Mouse (Mus musculus): ENCODE measurements at regions not wholly inside any gene's neighbourhood (a gene's known extent, or its start where the extent isn't known, plus 50 kb on each side); places are given as distances from the start of the nearest gene placed in this dataset.
A peak's percentile ranks its signal among the peaks of the same experiment; 100 is the strongest.

- 73% methylated on average over 9 of the region's 9 CpGs for WGBS
Observed at GRCm38 (mm10) chr9:61595170-61595967, 223.2 kb downstream of the Tle3 start.

GRCm38 (mm10) chr9:61593991-61594390 lies 221.8 kb downstream of the Tle3 start:
- peak; percentile 35 for DNase-seq (ENCODE audit: low spot score, missing footprints)

More at GRCm38 (mm10) chr9:61595170-61595967, 223.2 kb downstream of the Tle3 start:
- Histone ChIP-seq H3K27ac (ENCODE audit: low read depth, low read length) (no peak overlapping the region), H3K36me3 (ENCODE audit: control insufficient read depth, insufficient read depth, low read length) (no peaks in the 10 kb centered on the region), H3K27me3 (ENCODE audit: control insufficient read depth, insufficient read depth, low read length) (no peaks in the 10 kb centered on the region), H3K9ac (ENCODE audit: low read length) (no peak overlapping the region), H3K4me1 (ENCODE audit: control insufficient read depth, insufficient read depth, low read length) (peaks cover 5% of the 10 kb centered on the region; the same call in 1 of the 2 replicates), H3K4me3 (ENCODE audit: low read depth, low read length) (no peak overlapping the region), H3K4me2 (no peak overlapping the region), H3K9me3 (ENCODE audit: control insufficient read depth, low read length) (no peaks in the 10 kb centered on the region)
- DNase-seq (ENCODE audit: low spot score, missing footprints) (peak; percentile 71), ATAC-seq (ENCODE audit: low FRiP score) (no peak)

GRCm38 (mm10) chr9:61589727-61590299 lies 217.6 kb downstream of the Tle3 start:
- ATAC-seq (ENCODE audit: low FRiP score) (no peak), DNase-seq (ENCODE audit: low spot score, missing footprints) (peak; percentile 59)
- whole genome bisulfite sequencing: 91% methylated on average over 10 of the region's 10 CpGs
- Histone ChIP-seq H3K9ac (ENCODE audit: low read length) (no peak overlapping the region), H3K27me3 (ENCODE audit: control insufficient read depth, insufficient read depth, low read length) (no peaks in the 10 kb centered on the region), H3K4me1 (ENCODE audit: control insufficient read depth, insufficient read depth, low read length) (no peaks in the 10 kb centered on the region), H3K4me3 (ENCODE audit: low read depth, low read length) (no peak overlapping the region), H3K27ac (ENCODE audit: low read depth, low read length) (no peak overlapping the region), H3K9me3 (ENCODE audit: control insufficient read depth, low read length) (no peaks in the 10 kb centered on the region), H3K4me2 (no peak overlapping the region), H3K36me3 (ENCODE audit: control insufficient read depth, insufficient read depth, low read length) (no peaks in the 10 kb centered on the region)

More at GRCm38 (mm10) chr9:61593991-61594390, 221.8 kb downstream of the Tle3 start:
- no peak for ATAC-seq (ENCODE audit: low FRiP score)
- Histone ChIP-seq H3K4me3 (ENCODE audit: low read depth, low read length) (no peak overlapping the region), H3K36me3 (ENCODE audit: control insufficient read depth, insufficient read depth, low read length) (no peaks in the 10 kb centered on the region), H3K4me2 (no peak overlapping the region), H3K9ac (ENCODE audit: low read length) (no peak overlapping the region), H3K27ac (ENCODE audit: low read depth, low read length) (no peak overlapping the region), H3K4me1 (ENCODE audit: control insufficient read depth, insufficient read depth, low read length) (peaks cover 5% of the 10 kb centered on the region; the same call in 1 of the 2 replicates), H3K27me3 (ENCODE audit: control insufficient read depth, insufficient read depth, low read length) (no peaks in the 10 kb centered on the region), H3K9me3 (ENCODE audit: control insufficient read depth, low read length) (no peaks in the 10 kb centered on the region)
- WGBS: 86% methylated on average over 6 of the region's 6 CpGs

- no peaks in the 10 kb centered on the region for H3K4me1 ChIP-seq (ENCODE audit: control insufficient read depth, insufficient read depth, low read length)
- DNase-seq (ENCODE audit: low spot score, missing footprints): peak; percentile 79
- no peaks in the 10 kb centered on the region for H3K9me3 ChIP-seq (ENCODE audit: control insufficient read depth, low read length)
- H3K9ac ChIP-seq (ENCODE audit: low read length): no peak overlapping the region
- H3K27ac ChIP-seq (ENCODE audit: low read depth, low read length): no peak overlapping the region
- H3K4me2 ChIP-seq: no peak overlapping the region
- 83% methylated on average over 21 of the region's 21 CpGs for WGBS
- no peaks in the 10 kb centered on the region for H3K27me3 ChIP-seq (ENCODE audit: control insufficient read depth, insufficient read depth, low read length)
- no peak overlapping the region for H3K4me3 ChIP-seq (ENCODE audit: low read depth, low read length)
- no peaks in the 10 kb centered on the region for H3K36me3 ChIP-seq (ENCODE audit: control insufficient read depth, insufficient read depth, low read length)
- ATAC-seq (ENCODE audit: low FRiP score): no peak
Observed at GRCm38 (mm10) chr9:61583281-61584072, 211.3 kb downstream of the Tle3 start.

GRCm38 (mm10) chr9:61581046-61581445 lies 208.9 kb downstream of the Tle3 start:
- Histone ChIP-seq H3K4me1 (ENCODE audit: control insufficient read depth, insufficient read depth, low read length) (no peaks in the 10 kb centered on the region), H3K9ac (ENCODE audit: low read length) (no peak overlapping the region), H3K9me3 (ENCODE audit: control insufficient read depth, low read length) (no peaks in the 10 kb centered on the region), H3K27me3 (ENCODE audit: control insufficient read depth, insufficient read depth, low read length) (no peaks in the 10 kb centered on the region), H3K4me3 (ENCODE audit: low read depth, low read length) (no peak overlapping the region), H3K4me2 (no peak overlapping the region), H3K27ac (ENCODE audit: low read depth, low read length) (no peak overlapping the region), H3K36me3 (ENCODE audit: control insufficient read depth, insufficient read depth, low read length) (no peaks in the 10 kb centered on the region)
- WGBS: 88% methylated on average over 6 of the region's 6 CpGs
- peak; percentile 28 for DNase-seq (ENCODE audit: low spot score, missing footprints)
- ATAC-seq (ENCODE audit: low FRiP score): no peak

DNA sequence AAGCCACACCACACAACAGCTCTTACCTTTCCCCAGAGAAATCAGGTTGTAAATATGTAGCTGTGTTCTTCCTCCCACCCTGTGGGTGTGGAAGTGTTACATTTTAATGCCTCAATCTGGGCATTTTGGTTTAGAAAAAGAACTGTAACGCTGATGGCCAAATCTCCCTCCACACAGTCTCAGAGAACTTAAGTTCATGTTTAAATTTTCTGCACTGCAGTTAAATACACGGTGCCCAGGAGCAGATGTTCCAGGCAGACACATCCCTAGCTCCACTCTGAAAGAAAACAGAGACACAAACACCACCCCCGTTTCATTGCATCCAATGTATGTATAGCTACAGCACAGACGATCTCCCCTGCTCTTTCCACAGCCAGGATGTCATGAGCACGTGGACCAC lies 206.1 kb downstream of the Tle3 start:
- WGBS: 86% methylated on average over 5 of the region's 5 CpGs

DNA sequence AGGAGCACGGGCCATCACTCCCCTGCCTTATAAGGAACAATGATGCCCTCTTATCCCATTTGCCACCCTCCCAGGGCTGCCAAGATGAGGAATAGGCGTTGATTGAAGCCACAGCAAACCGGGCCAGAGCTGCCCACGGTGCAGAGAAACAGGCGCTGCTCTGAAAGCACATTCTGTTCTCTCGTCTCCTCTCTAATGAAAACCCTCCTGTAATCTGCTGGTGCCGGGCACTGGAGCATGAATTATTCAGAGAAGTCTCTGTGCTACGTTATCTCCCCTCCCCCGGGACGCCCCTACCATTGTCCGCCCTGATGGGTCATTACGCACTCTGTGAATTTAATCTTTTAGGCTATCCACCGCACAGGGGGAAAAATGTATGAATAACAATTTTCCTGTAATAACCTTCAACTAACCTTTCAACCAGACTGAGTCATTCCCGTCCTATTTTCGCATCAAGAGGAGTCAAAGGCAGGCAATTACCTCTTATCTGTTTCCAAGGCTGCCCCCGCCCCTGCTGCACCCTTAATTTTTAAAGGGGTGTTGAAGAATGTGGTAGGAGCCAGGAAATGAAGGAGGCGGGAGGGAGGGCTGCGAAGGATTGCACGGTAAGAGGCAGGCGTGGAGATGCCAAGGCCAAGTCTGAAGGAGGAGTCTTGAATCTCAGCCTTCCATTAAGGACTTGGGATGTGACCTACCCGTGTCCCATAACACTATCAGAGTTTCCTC lies 201.6 kb downstream of the Tle3 start:
- DNase-seq (ENCODE audit: low spot score, missing footprints) (peak; percentile 90), ATAC-seq (ENCODE audit: low FRiP score) (peak; percentile 89)
- Histone ChIP-seq H3K4me2 (peak overlapping the region; percentile 1; the same call in 1 of the 2 replicates), H3K27me3 (ENCODE audit: control insufficient read depth, insufficient read depth, low read length) (no peaks in the 10 kb centered on the region), H3K4me3 (ENCODE audit: low read depth, low read length) (no peak overlapping the region), H3K9ac (ENCODE audit: low read length) (peak overlapping the region; percentile 47), H3K27ac (ENCODE audit: low read depth, low read length) (peak overlapping the region; percentile 79), H3K9me3 (ENCODE audit: control insufficient read depth, low read length) (no peaks in the 10 kb centered on the region; the same call in 1 of the 2 replicates), H3K4me1 (ENCODE audit: control insufficient read depth, insufficient read depth, low read length) (peaks cover 16% of the 10 kb centered on the region), H3K36me3 (ENCODE audit: control insufficient read depth, insufficient read depth, low read length) (no peaks in the 10 kb centered on the region)
- 28% methylated on average over 21 of the region's 21 CpGs for WGBS

More for the DNA sequence above, 206.1 kb downstream of the Tle3 start:
- Histone ChIP-seq H3K36me3 (ENCODE audit: control insufficient read depth, insufficient read depth, low read length) (no peaks in the 10 kb centered on the region), H3K27ac (ENCODE audit: low read depth, low read length) (no peak overlapping the region), H3K4me3 (ENCODE audit: low read depth, low read length) (no peak overlapping the region), H3K4me2 (no peak overlapping the region), H3K9me3 (ENCODE audit: control insufficient read depth, low read length) (no peaks in the 10 kb centered on the region), H3K27me3 (ENCODE audit: control insufficient read depth, insufficient read depth, low read length) (no peaks in the 10 kb centered on the region), H3K4me1 (ENCODE audit: control insufficient read depth, insufficient read depth, low read length) (peaks cover 10% of the 10 kb centered on the region), H3K9ac (ENCODE audit: low read length) (no peak overlapping the region)
- ATAC-seq (ENCODE audit: low FRiP score): no peak
- DNase-seq (ENCODE audit: low spot score, missing footprints): no peak

DNA sequence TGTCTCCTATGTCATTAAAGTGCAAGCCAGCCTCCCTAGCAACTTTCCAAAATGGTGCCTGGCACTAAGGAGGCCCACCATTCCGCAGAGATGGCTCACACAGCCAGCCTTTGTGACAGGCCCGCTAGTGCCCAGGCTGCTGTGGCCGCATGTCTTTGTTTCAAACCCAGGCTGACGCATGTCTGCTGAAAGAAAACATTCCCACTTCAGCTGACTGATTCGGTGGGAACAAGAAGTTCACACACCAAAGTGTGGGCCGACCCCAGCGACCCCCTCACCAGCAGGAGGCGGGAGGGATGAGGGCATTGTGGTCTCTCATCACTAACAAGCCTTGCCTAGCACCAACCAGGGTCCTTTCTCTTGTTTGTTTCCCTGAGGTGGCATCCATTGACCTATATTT lies 190.9 kb downstream of the Tle3 start:
- no peak overlapping the region for H3K4me3 ChIP-seq (ENCODE audit: low read depth, low read length)
- H3K9ac ChIP-seq (ENCODE audit: low read length): no peak overlapping the region
- no peaks in the 10 kb centered on the region for H3K27me3 ChIP-seq (ENCODE audit: control insufficient read depth, insufficient read depth, low read length)
- WGBS: 34% methylated on average over 8 of the region's 8 CpGs
- H3K4me2 ChIP-seq: no peak overlapping the region
- no peaks in the 10 kb centered on the region for H3K9me3 ChIP-seq (ENCODE audit: control insufficient read depth, low read length)
- H3K4me1 ChIP-seq (ENCODE audit: control insufficient read depth, insufficient read depth, low read length): peaks cover 10% of the 10 kb centered on the region
- no peak overlapping the region for H3K27ac ChIP-seq (ENCODE audit: low read depth, low read length)
- ATAC-seq (ENCODE audit: low FRiP score) (0 out of 2 replicates have a peak, but pooled peaks have one; percentile 40), DNase-seq (ENCODE audit: low spot score, missing footprints) (no peak)
- H3K36me3 ChIP-seq (ENCODE audit: control insufficient read depth, insufficient read depth, low read length): no peaks in the 10 kb centered on the region
